Mouse (Mus musculus) naive thymus-derived CD4-positive, alpha-beta T cell, adult 2 months (primary cell): ENCODE data around the gene Crnkl1.

Experiments
- DNase-seq: peaks from one replicate; pipeline ENCODE4 v3.0.0-alpha.2; 2011; ENCODE audit warnings: low read depth

Crnkl1 gene

GRCm38 (mm10) chr2:145934339-145935231 lies at the start of gene Crnkl1, which contains the start of gene Cfap61:
Gene Crnkl1, minus strand, starts transcription at chr2:145935014.
Gene Cfap61, plus strand, starts transcription at chr2:145934784.
- DNase-seq = peak; percentile 96

- no peak for DNase-seq
Measured at GRCm38 (mm10) chr2:145982317-145983045, 47.7 kb upstream of the Crnkl1 start.

- no peak for DNase-seq
Measured at GRCm38 (mm10) chr2:145981699-145982112, 46.9 kb upstream of the Crnkl1 start.

- DNase-seq = no peak
Measured at GRCm38 (mm10) chr2:145980881-145981280, 46.1 kb upstream of the Crnkl1 start.

- DNase-seq = no peak
Measured at GRCm38 (mm10) chr2:145979616-145980015, 44.8 kb upstream of the Crnkl1 start.

GRCm38 (mm10) chr2:145972571-145972970 lies 37.8 kb upstream of the Crnkl1 start:
- DNase-seq = no peak

GRCm38 (mm10) chr2:145971237-145972010 lies 36.6 kb upstream of the Crnkl1 start:
- no peak for DNase-seq

GRCm38 (mm10) chr2:145970751-145971150 lies 35.9 kb upstream of the Crnkl1 start:
- no peak for DNase-seq

GRCm38 (mm10) chr2:145961861-145962260 lies 27.0 kb upstream of the Crnkl1 start:
- DNase-seq = no peak

GRCm38 (mm10) chr2:145958551-145958950 lies 23.7 kb upstream of the Crnkl1 start:
- DNase-seq = no peak

GRCm38 (mm10) chr2:145958097-145958496 lies 23.3 kb upstream of the Crnkl1 start:
- DNase-seq = no peak

GRCm38 (mm10) chr2:145957450-145957849 lies 22.6 kb upstream of the Crnkl1 start:
- DNase-seq = peak; percentile 47

GRCm38 (mm10) chr2:145956318-145956717 lies 21.5 kb upstream of the Crnkl1 start:
- no peak for DNase-seq

- DNase-seq = no peak
Measured at GRCm38 (mm10) chr2:145955844-145956243, 21.0 kb upstream of the Crnkl1 start.

- no peak for DNase-seq
Measured at GRCm38 (mm10) chr2:145952726-145953125, 17.9 kb upstream of the Crnkl1 start.

GRCm38 (mm10) chr2:145950239-145950638 lies 15.4 kb upstream of the Crnkl1 start:
- no peak for DNase-seq

GRCm38 (mm10) chr2:145949475-145950068 lies 14.8 kb upstream of the Crnkl1 start:
- no peak for DNase-seq

GRCm38 (mm10) chr2:145948402-145948954 lies 13.7 kb upstream of the Crnkl1 start:
- DNase-seq = no peak

GRCm38 (mm10) chr2:145944286-145944685 lies 9.5 kb upstream of the Crnkl1 start:
- DNase-seq = no peak

- DNase-seq = no peak
Measured at GRCm38 (mm10) chr2:145941403-145941802, 6.6 kb upstream of the Crnkl1 start.

- DNase-seq = no peak
Measured at GRCm38 (mm10) chr2:145936975-145937374, 2.2 kb upstream of the Crnkl1 start.
